Mouse (Mus musculus) CH12.LX (cell line): ENCODE data around the gene Cdk8. TPM values are rescaled to one million over a fixed set of nuclear protein-coding genes. Genes with fewer than 3 reads are reported as not detected.

Experiments
- DNase-seq: peaks from one replicate; pipeline ENCODE4 v3.0.0-alpha.2; 2013; ENCODE audit errors: extremely low read depth
- H3K27ac ChIP-seq: 2 replicates; pipeline ENCODE4 v1.5.1; 2012; ENCODE audit warnings: low read depth, mild to moderate bottlenecking, control low read depth, moderate library complexity; ENCODE audit not compliant: insufficient read depth
- H3K27me3 ChIP-seq: replicated peaks from 2 replicates; pipeline ENCODE3; 2012; ENCODE audit warnings: inconsistent platforms
- H3K36me3 ChIP-seq, 2 experiments: replicated peaks in 1 of 2; 2 replicates each; pipeline versions ENCODE3 to v1.6.1; 2012; ENCODE audit warnings: inconsistent platforms in 1 of 2, low read length in 1 of 2, mild to moderate bottlenecking in 1 of 2, mixed read lengths in 1 of 2, moderate library complexity in 1 of 2; ENCODE audit not compliant: control insufficient read depth in 1 of 2, insufficient read depth in 1 of 2
- H3K4me1 ChIP-seq, 2 experiments: 2 replicates each; pipeline ENCODE4 v1.6.1; 2012; ENCODE audit warnings: inconsistent platforms in 1 of 2, moderate library complexity in 1 of 2; ENCODE audit not compliant: insufficient read depth in 2 of 2, control insufficient read depth in 1 of 2
- H3K4me2 ChIP-seq: 2 replicates; pipeline ENCODE4 v1.6.1; 2012; ENCODE audit warnings: low read depth, mild to moderate bottlenecking, control low read depth; ENCODE audit not compliant: poor library complexity, insufficient read depth, severe bottlenecking
- H3K4me3 ChIP-seq, 3 experiments: fragments of 150-350 bp in 1 of 3; sonication (generic) in 1 of 3; replicated peaks in 1 of 3; 2 replicates each; pipeline versions ENCODE3 to v1.5.1; 2011 to 2012; ENCODE audit warnings: low read depth in 2 of 3, low read length in 2 of 3, mild to moderate bottlenecking in 2 of 3, moderate library complexity in 2 of 3, control low read depth in 1 of 3, improper control_type of control experiment in 1 of 3, inconsistent platforms in 1 of 3, mixed read lengths in 1 of 3; ENCODE audit not compliant: poor library complexity in 1 of 3
- H3K79me2 ChIP-seq: replicated peaks from 2 replicates; pipeline ENCODE4 v1.6.1; 2012; ENCODE audit warnings: mild to moderate bottlenecking, moderate library complexity; ENCODE audit not compliant: control insufficient read depth, poor library complexity, insufficient read depth, severe bottlenecking; ENCODE audit errors: extremely low read depth
- H3K9ac ChIP-seq: 2 replicates; pipeline ENCODE4 v1.6.1; 2012; ENCODE audit warnings: low read depth, mild to moderate bottlenecking, control low read depth, moderate library complexity; ENCODE audit not compliant: insufficient read depth
- H3K9me3 ChIP-seq: replicated peaks from 2 replicates; pipeline ENCODE3; 2012; ENCODE audit warnings: low read length, inconsistent platforms, mixed read lengths
- BHLHE40 ChIP-seq: IDR thresholded peaks from 2 replicates; pipeline ENCODE4 v1.6.1; 2011; ENCODE audit warnings: mild to moderate bottlenecking, low read depth, low read length, improper control_type of control experiment
- CHD1 ChIP-seq: IDR thresholded peaks from 2 replicates; pipeline ENCODE4 v1.6.1; 2012; ENCODE audit warnings: low read depth, low read length, improper control_type of control experiment, inconsistent platforms
- CHD2 ChIP-seq: IDR thresholded peaks from 2 replicates; pipeline ENCODE4 v1.6.1; 2011; ENCODE audit warnings: low read length, improper control_type of control experiment
- CTCF ChIP-seq, 2 experiments: IDR thresholded peaks in 1 of 2; conservative IDR thresholded peaks in 1 of 2; 2 replicates each; pipeline ENCODE4 v1.5.1; 2011 to 2012; ENCODE audit warnings: low read depth in 2 of 2, low read length in 2 of 2, improper control_type of control experiment in 1 of 2, inconsistent platforms in 1 of 2, mild to moderate bottlenecking in 1 of 2, moderate library complexity in 1 of 2
- EP300 ChIP-seq: IDR thresholded peaks from 2 replicates; pipeline ENCODE4 v1.6.1; 2011; ENCODE audit warnings: low read length, improper control_type of control experiment
- IRF4 ChIP-seq: IDR thresholded peaks from 2 replicates; pipeline ENCODE4 v1.6.1; 2014; ENCODE audit warnings: low read depth, mild to moderate bottlenecking, inconsistent platforms, low read length, improper control_type of control experiment
- MAZ ChIP-seq: IDR thresholded peaks from 2 replicates; pipeline ENCODE4 v1.6.1; 2012; ENCODE audit warnings: low read depth, mild to moderate bottlenecking, inconsistent platforms, low read length, improper control_type of control experiment, moderate library complexity
- MXI1 ChIP-seq: IDR thresholded peaks from 2 replicates; pipeline ENCODE4 v1.6.1; 2011; ENCODE audit warnings: mild to moderate bottlenecking, low read depth, low read length, improper control_type of control experiment
- MYC ChIP-seq: IDR thresholded peaks from 2 replicates; pipeline ENCODE4 v1.6.1; 2011; ENCODE audit warnings: low read depth, mild to moderate bottlenecking, improper control_type of control experiment, low read length
- NELFE ChIP-seq: IDR thresholded peaks from 2 replicates; pipeline ENCODE4 v1.6.1; 2011; ENCODE audit warnings: low read depth, low read length, improper control_type of control experiment
- RAD21 ChIP-seq: IDR thresholded peaks from 2 replicates; pipeline ENCODE4 v1.6.1; 2011; ENCODE audit warnings: low read depth, mild to moderate bottlenecking, low read length, improper control_type of control experiment, moderate library complexity
- RCOR1 ChIP-seq: conservative IDR thresholded peaks from 2 replicates; pipeline ENCODE4 v1.6.1; 2012; ENCODE audit warnings: low read depth, mild to moderate bottlenecking, inconsistent platforms, low read length, improper control_type of control experiment
- SIN3A ChIP-seq: IDR thresholded peaks from 2 replicates; pipeline ENCODE4 v1.6.1; 2012; ENCODE audit warnings: low read length, improper control_type of control experiment, inconsistent platforms
- SMC3 ChIP-seq: IDR thresholded peaks from 2 replicates; pipeline ENCODE4 v1.6.1; 2011; ENCODE audit warnings: low read depth, low read length, improper control_type of control experiment
- TBP ChIP-seq: conservative IDR thresholded peaks from 2 replicates; pipeline ENCODE4 v1.6.1; 2011; ENCODE audit warnings: low read depth, low read length, improper control_type of control experiment
- TCF12 ChIP-seq: IDR thresholded peaks from 2 replicates; pipeline ENCODE4 v1.6.1; 2014; ENCODE audit warnings: low read depth, mild to moderate bottlenecking, inconsistent platforms, low read length, improper control_type of control experiment
- UBTF ChIP-seq: IDR thresholded peaks from 2 replicates; pipeline ENCODE4 v1.6.1; 2012; ENCODE audit warnings: low read depth, mild to moderate bottlenecking, inconsistent platforms, low read length, improper control_type of control experiment, moderate library complexity
- USF1 ChIP-seq: IDR thresholded peaks from 2 replicates; pipeline ENCODE4 v1.6.1; 2014; ENCODE audit warnings: low read depth, mild to moderate bottlenecking, inconsistent platforms, low read length, improper control_type of control experiment
- USF2 ChIP-seq: conservative IDR thresholded peaks from 2 replicates; pipeline ENCODE4 v1.6.1; 2011; ENCODE audit warnings: low read depth, low read length, improper control_type of control experiment
- ZC3H11A ChIP-seq: IDR thresholded peaks from 2 replicates; pipeline ENCODE4 v1.6.1; 2012; ENCODE audit warnings: low read depth, mild to moderate bottlenecking, inconsistent platforms, low read length, improper control_type of control experiment
- ZNF384 ChIP-seq: IDR thresholded peaks from 2 replicates; pipeline ENCODE4 v1.6.1; 2012; ENCODE audit warnings: low read depth, low read length, improper control_type of control experiment, inconsistent platforms
- dilution Hi-C: fragments of 300-500 bp; cut with MboI; formaldehyde crosslinking; loops from 2 replicates; pipeline ENCODE4 v1.14.3; 2020; ENCODE audit warnings: low sequenced_read_pairs; ENCODE audit not compliant: extremely low pct_unique_long_range_greater_than_20kb, extremely low pct_ligation_motif_present
- in situ Hi-C: fragments of 300-500 bp; cut with MboI; formaldehyde crosslinking; loops from 3 replicates; pipeline ENCODE4 v1.14.3; 2019; ENCODE audit warnings: low sequenced_read_pairs, low pct_ligation_motif_present, low pct_unique_long_range_greater_than_20kb, mixed read lengths
- polyA plus RNA-seq: library from polyadenylated mRNA; unstranded; fragments of >175 nt; gene quantifications from 2 replicates; pipeline ENCODE4 v1.2.1, GENCODE M21; 2012; ENCODE audit warnings: low read depth; ENCODE audit not compliant: insufficient read length
- total RNA-seq, 2 experiments: library from RNA; depleted of rRNA; stranded (reverse); fragments of 300-350 nt in 1 of 2; fragments of >200 nt in 1 of 2; gene quantifications; 2 replicates each; pipeline ENCODE4 v1.2.3; 2012 to 2014

Gene Cdk8
- total and polyA plus RNA-seq, 3 experiments: 52.6 to 99.1 (median 69.9) TPM

- peaks cover 30 to 81% of the 10 kb centered on the region in 2 experiments for H3K36me3 ChIP-seq
- no peak for TF ChIP-seq TBP
- TF ChIP-seq CHD2: no peak
- TF ChIP-seq SIN3A: no peak
- 0 out of 2 replicates have a peak, but pooled peaks have one; percentile 22 for TF ChIP-seq EP300
- no peak for TF ChIP-seq NELFE
- no peak for TF ChIP-seq MAZ
- TF ChIP-seq SMC3: no peak
- no peak for TF ChIP-seq BHLHE40
- no peak for TF ChIP-seq ZC3H11A
- no peak for TF ChIP-seq MYC
- no peak for TF ChIP-seq USF1
- TF ChIP-seq MXI1: no peak
- TF ChIP-seq IRF4: peak; percentile 80
- TF ChIP-seq UBTF: no peak
- no peak for TF ChIP-seq ZNF384
- TF ChIP-seq USF2: no peak
- TF ChIP-seq RCOR1: no peak
- no peak for TF ChIP-seq CHD1
- TF ChIP-seq TCF12: 0 out of 2 replicates have a peak, but pooled peaks have one; percentile 11
- TF ChIP-seq, all 38 proteins: peak for 3
- DNase-seq: peak; percentile 48
- H3K79me2 ChIP-seq: no peaks in the 10 kb centered on the region
- H3K9me3 ChIP-seq: no peaks in the 10 kb centered on the region
- dilution Hi-C loops (no loop called here), in situ Hi-C loops (no loop called here)
- H3K4me2 ChIP-seq: no peak overlapping the region
- H3K27ac ChIP-seq: peak overlapping the region; percentile 29; the same call in 1 of the 2 replicates
- H3K9ac ChIP-seq: no peak overlapping the region
- no peaks in the 10 kb centered on the region for H3K27me3 ChIP-seq
- H3K4me3 ChIP-seq: no peak overlapping the region
- peaks cover 13 to 35% of the 10 kb centered on the region in 2 experiments for H3K4me1 ChIP-seq
Observed at GRCm38 (mm10) chr5:146299520-146299870, 68.5 kb downstream of the Cdk8 start.

- Histone ChIP-seq H3K9ac (no peak overlapping the region), H3K4me3 (no peak overlapping the region), H3K9me3 (no peaks in the 10 kb centered on the region), H3K27ac (no peak overlapping the region), H3K4me2 (no peak overlapping the region), H3K36me3 (peaks cover 19 to 63% of the 10 kb centered on the region in 2 experiments)
- dilution Hi-C loops: no loop called here
- peak; percentile 62 for DNase-seq
- TF ChIP-seq CTCF (conservative IDR thresholded peaks at IDR 0.05 in 1 of 2, IDR thresholded peaks at IDR 0.05 in 1 of 2; ENCODE audit: low read depth in 2 of 2, low read length in 2 of 2): peak; percentile 72 to 76
- no peak for TF ChIP-seq NELFE
- no peak for TF ChIP-seq UBTF
- TF ChIP-seq SMC3: peak; percentile 77
- peak; percentile 71 for TF ChIP-seq RAD21
- TF ChIP-seq, all 38 proteins: peak for 3
- in situ Hi-C loops: loop anchor here (10.0 kb wide), 1 partner anchor 109 kb away; no protein-coding TSS in a partner anchor
- Histone ChIP-seq H3K4me1 (peaks cover 13 to 45% of the 10 kb centered on the region in 2 experiments), H3K79me2 (no peaks in the 10 kb centered on the region), H3K27me3 (no peaks in the 10 kb centered on the region)
Observed at GRCm38 (mm10) chr5:146303470-146303869, 72.4 kb downstream of the Cdk8 start.
